Mouse (Mus musculus) liver, embryonic 14.5 days (tissue): ENCODE data around the gene Aox4.

ENCODE experiments used
- CTCF ChIP-seq: IDR thresholded peaks from 2 replicates; pipeline ENCODE4 v1.5.1; 2016; ENCODE audit warnings: antibody characterized with exemption, low read depth, control low read depth
- EP300 ChIP-seq: IDR thresholded peaks from 2 replicates; pipeline ENCODE4 v1.6.1; 2016; ENCODE audit warnings: antibody characterized with exemption, low read depth

DNA sequence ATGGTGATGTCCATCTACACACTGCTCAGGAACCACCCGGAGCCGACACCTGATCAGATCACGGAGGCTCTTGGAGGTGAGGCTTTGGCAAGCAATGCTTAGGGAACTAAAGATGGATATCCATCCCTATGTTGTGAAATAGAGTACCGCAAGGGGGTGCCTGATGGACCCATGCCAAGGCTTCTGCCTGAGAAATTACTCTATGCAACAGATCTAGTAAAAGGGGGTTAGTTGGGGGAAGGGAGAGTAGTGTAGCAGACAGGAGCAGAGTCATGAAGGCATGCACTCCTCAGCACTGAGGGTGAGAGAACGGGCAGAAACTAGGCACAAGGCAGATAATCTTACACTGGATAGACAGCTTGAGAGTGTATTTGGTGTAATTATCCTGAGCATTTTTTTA lies 11.7 kb downstream of the Aox4 start:
- TF ChIP-seq EP300 (no peak), CTCF (no peak)
